Mouse (Mus musculus): ENCODE measurements at regions not wholly inside any gene's neighbourhood (a gene's known extent, or its start where the extent isn't known, plus 50 kb on each side); places are given as distances from the start of the nearest gene placed in this dataset.

- TF ChIP-seq TCF12 (IDR thresholded peaks at IDR 0.05; ENCODE audit: insufficient read depth, poor library complexity, severe bottlenecking) (no peak), POLR2A (IDR thresholded peaks at IDR 0.05; ENCODE audit: insufficient read length, low read depth) (no peak)
These were observed 122.2 kb upstream of the Dkk2 start for GRCm38 (mm10) chr3:131962870-131963269.
